Comparison of ENCODE assay signal across 22 mouse cellular contexts in genomic region chr4:127442001-127442400, GRCm38 (mm10).
A peak's percentile ranks its signal among the peaks of the same experiment; 100 is the strongest.
DNase-seq lines count a peak whose midpoint lies in the region; ATAC-seq lines count a peak whose summit lies in the region.
"Had no signal": no experiment of that assay in that cellular context is flagged by ENCODE, and none has a peak within 500 bp of the region (broad histone marks: within the 10 kb centered on the region; RNA-seq: fewer than 3 reads in every experiment).

No protein-coding gene starts in this region.

- H3K27ac ChIP-seq in kidney, embryonic 16.5 days (ENCODE audit: low read length), result no peak overlapping the region
- H3K27ac ChIP-seq: embryonic facial prominence, embryonic 10.5 days; forebrain, embryonic 13.5 days; heart, embryonic 10.5 days; hindbrain, embryonic 12.5 days had no signal

- no peak overlapping the region for H3K4me2 ChIP-seq in kidney, embryonic 16.5 days (replicated peaks; ENCODE audit: low read depth, low read length)
- H3K4me2 ChIP-seq: forebrain, embryonic 13.5 days; hindbrain, embryonic 12.5 days had no signal

- H3K36me3 ChIP-seq in kidney, embryonic 16.5 days (ENCODE audit: insufficient read depth, low read length), result no peaks in the 10 kb centered on the region
- H3K36me3 ChIP-seq: embryonic facial prominence, embryonic 10.5 days; heart, embryonic 10.5 days; hindbrain, embryonic 12.5 days had no signal

- no peak overlapping the region for H3K9ac ChIP-seq in kidney, embryonic 16.5 days (replicated peaks; ENCODE audit: low read length)
- H3K9ac ChIP-seq: forebrain, embryonic 13.5 days; hindbrain, embryonic 12.5 days had no signal

- WGBS in kidney, embryonic 16.5 days, result 57% methylated on average over 4 of the region's 4 CpGs

- H3K27me3 ChIP-seq in kidney, embryonic 16.5 days (ENCODE audit: insufficient read depth, low read length), result no peaks in the 10 kb centered on the region
- H3K27me3 ChIP-seq: CH12.LX; forebrain, embryonic 13.5 days; hindbrain, embryonic 12.5 days had no signal

- intact Hi-C loops in left cerebral cortex, postnatal 25 days (cut with DNase I), result loop anchor here (1.0 to 5.0 kb wide), 2 partner anchors 75 to 266 kb away; no protein-coding TSS in a partner anchor
- intact Hi-C loops in left cerebral cortex, postnatal 10 days (cut with DNase I), result no loop called here

- H3K4me1 ChIP-seq in kidney, embryonic 16.5 days (ENCODE audit: insufficient read depth, low read length), result 0 out of 2 replicates have a peak, but pooled peaks cover 4% of the 10 kb centered on the region
- H3K4me1 ChIP-seq: forebrain, embryonic 13.5 days; heart, embryonic 10.5 days; hindbrain, embryonic 12.5 days had no signal

- H3K9me3 ChIP-seq in kidney, embryonic 16.5 days (ENCODE audit: low read length), result no peaks in the 10 kb centered on the region
- H3K9me3 ChIP-seq: embryonic facial prominence, embryonic 10.5 days; forebrain, embryonic 13.5 days; heart, embryonic 10.5 days; hindbrain, embryonic 12.5 days had no signal

- no peak overlapping the region for H3K4me3 ChIP-seq in kidney, embryonic 16.5 days (ENCODE audit: low read length)
- H3K4me3 ChIP-seq: embryonic facial prominence, embryonic 10.5 days; forebrain, embryonic 13.5 days; heart, embryonic 10.5 days; hindbrain, embryonic 12.5 days had no signal

- ATAC-seq in kidney, embryonic 16.5 days (ENCODE audit: low FRiP score, low TSS enrichment), result no peak
- ATAC-seq: activated CD4-positive, CD25-positive, alpha-beta regulatory T cell, adult 4 months; forebrain, embryonic 13.5 days; hindbrain, embryonic 16.5 days; Patski had no signal

- peak; percentile 30 to 34 for DNase-seq in frontal cortex, postnatal 36 days (ENCODE audit: low spot score in 2 of 2)
- DNase-seq in frontal cortex, postnatal 10 days (ENCODE audit: low spot score in 2 of 2), result no peak
- peak; percentile 16 to 61 for DNase-seq in left cerebral cortex, postnatal 25 days (ENCODE audit: low spot score in 2 of 2)
- DNase-seq in left cerebral cortex, postnatal 10 days (ENCODE audit: extremely low spot score in 1 of 2, low spot score in 2 of 2), result no peak
- peak; percentile 68 for DNase-seq in brain, adult 2 months (ENCODE audit: low read depth, low spot score)
- DNase-seq in right cerebral cortex, postnatal 25 days, result peak; percentile 12
- DNase-seq: adrenal gland, postnatal 25 days; cerebellum, adult 2 months; cerebellum, postnatal 10 days; gastrocnemius, postnatal 10 days; heart, adult 18-20 months; heart, postnatal 10 days; heart, postnatal 4 days had no signal

Comparison
In these comparisons a context has a peak if more than half of its experiments do, and no peak if none do; other contexts are left out.
1. DNase-seq: peak in frontal cortex, postnatal 36 days (2 of 2), left cerebral cortex, postnatal 25 days (2 of 2), brain, adult 2 months (single experiment) and right cerebral cortex, postnatal 25 days (single experiment); none in frontal cortex, postnatal 10 days (0 of 2) and left cerebral cortex, postnatal 10 days (0 of 2).